Mouse (Mus musculus) spleen, adult 2 months (tissue): ENCODE measurements around the gene Sdk1.

Source experiments
- CTCF ChIP-seq: fragments of 200-500 bp; IDR thresholded peaks from 2 replicates; pipeline ENCODE4 v1.5.1; 2011; ENCODE audit warnings: mild to moderate bottlenecking, inconsistent platforms; ENCODE audit not compliant: insufficient read depth, insufficient read length, insufficient replicate concordance; ENCODE audit errors: extremely low read depth
- POLR2A ChIP-seq: fragments of 200-500 bp; IDR thresholded peaks from 2 replicates; pipeline ENCODE4 v1.6.1; 2011; ENCODE audit warnings: low read depth, low read length, inconsistent platforms

DNA sequence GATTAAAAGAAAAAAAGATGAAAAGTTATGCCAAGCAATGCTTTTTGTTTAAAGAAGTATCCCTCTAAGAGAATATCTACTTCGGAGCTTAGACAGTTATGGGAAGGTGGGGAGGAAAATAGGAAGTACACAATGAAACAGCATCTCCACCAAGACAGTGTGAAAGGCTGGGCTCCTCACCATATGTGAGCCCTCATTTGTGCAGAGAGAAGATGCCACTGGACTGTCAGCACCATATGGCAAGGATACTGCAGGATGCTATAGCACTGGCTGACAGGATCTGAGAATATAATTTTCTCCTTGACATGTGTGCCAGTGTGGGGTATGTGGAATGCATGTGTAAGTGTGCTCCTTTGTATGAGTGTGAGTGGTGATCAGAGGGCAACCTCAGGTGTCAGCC is 435.7 kb downstream of the Sdk1 start:
- TF ChIP-seq CTCF (no peak), POLR2A (no peak)
